Mouse (Mus musculus) A20 (cell line): ENCODE measurements around the gene Olfr704.
"Not testable (repeated sequence)": the region's sequence is repeated elsewhere in the genome, so short reads cannot be mapped to it uniquely, and the experiment has no call there.

Experiments
- DNase-seq: peaks from one replicate; pipeline ENCODE4 v3.0.0-alpha.2; 2011; ENCODE audit warnings: low read depth, low spot score

The Olfr704 gene

DNA sequence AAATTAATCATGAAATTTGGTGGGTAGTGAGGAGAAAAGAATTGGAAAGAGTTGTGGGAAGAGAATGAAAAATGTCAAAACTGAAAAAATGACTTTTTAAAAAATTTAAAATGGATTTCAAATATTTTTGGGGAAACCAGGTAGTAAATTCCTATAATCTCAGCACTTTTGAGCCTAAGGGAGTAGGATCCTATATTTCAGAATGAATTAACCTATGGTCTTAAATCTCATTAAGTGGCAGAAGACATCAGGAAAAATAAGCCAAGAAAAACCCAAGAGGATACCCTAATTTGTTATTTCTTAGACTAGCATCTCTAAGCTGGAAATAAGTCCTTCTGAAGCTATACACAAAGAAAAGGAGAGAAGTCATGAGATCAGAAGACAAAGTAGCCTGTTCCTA is at the start of gene Olfr704:
Olfr704 (plus strand) TSS at position 301 of the 400 bp plus-strand sequence.
- no peak for DNase-seq

- DNase-seq, result no peak
Observed at GRCm38 (mm10) chr7:106813829-106814228, 49.2 kb upstream of the Olfr704 start, which contains the start of gene Olfr701. Gene Olfr701, plus strand, starts transcription at chr7:106814129.

DNA sequence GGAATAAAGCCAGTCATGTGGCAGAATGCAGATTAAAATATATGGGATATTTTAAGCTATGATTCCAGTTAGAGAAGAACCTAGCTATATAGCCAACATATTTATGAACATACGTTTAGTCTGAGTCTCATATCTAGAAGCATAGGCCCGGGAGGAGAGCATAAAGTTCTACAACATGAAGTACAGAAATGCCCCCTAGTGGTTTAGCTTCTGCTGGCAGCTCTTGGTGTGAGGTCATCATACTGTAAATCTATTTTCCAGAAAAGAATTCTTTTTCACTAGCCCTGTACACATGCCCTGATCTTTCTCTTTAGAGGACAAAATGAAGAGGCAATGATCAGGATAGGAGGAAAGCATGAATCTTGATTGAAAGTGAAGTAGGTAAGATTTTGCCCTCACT is 47.2 kb upstream of the Olfr704 start:
- no peak for DNase-seq

- DNase-seq, result no peak
Observed at GRCm38 (mm10) chr7:106818414-106818813, 44.6 kb upstream of the Olfr704 start.

- DNase-seq, result no peak
Observed at GRCm38 (mm10) chr7:106833793-106834192, 29.2 kb upstream of the Olfr704 start, which contains the start of gene Olfr702. Gene Olfr702, minus strand, starts transcription at chr7:106833893.

DNA sequence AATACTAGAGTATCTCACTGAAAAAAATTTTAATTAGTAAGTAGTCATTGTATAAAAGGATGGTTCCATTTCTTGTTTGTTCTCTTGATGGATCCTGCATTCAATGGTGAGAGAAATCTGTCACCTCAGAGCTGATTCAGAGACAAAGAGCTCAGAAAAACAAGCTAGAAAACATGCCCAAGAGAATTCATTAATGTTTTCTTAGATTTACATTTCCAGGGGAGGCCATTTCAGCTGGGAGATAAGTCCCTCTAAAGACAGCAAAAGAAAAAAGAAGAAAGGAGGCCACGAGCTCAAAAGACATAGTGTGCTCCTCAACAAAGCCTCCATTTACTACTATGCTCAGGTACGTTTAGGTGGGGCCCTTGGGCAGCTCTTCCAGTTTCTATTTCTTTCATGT is 19.9 kb upstream of the Olfr704 start, which contains the start of gene Olfr703:
Olfr703 (plus strand) TSS at position 301 of the 400 bp plus-strand sequence.
- DNase-seq, result no peak

- no peak for DNase-seq
Observed at GRCm38 (mm10) chr7:106876791-106877190, 13.8 kb downstream of the Olfr704 start, which contains the start of gene Olfr705. Gene Olfr705, minus strand, starts transcription at chr7:106876891.

DNA sequence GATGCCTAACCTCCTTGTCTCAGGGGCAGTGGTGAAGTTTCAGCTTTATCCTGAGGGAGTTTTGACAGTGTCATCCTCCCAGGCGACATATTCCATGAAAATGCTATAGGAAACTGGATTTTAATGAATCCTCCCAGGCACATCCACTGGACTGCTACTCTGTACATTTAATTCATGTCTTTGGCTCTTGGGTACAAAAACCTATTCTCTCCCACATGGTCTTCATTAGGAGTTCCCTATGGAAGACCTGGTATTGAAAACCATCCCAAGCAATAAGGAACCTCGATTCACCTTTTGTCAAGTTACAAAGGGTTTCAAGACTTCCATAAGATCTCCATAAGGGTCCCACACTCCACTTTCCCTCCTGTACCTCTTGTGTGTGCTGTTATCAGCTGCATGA is 25.1 kb downstream of the Olfr704 start, which contains the start of gene Olfr706:
Olfr706 (minus strand) TSS at position 101 of the 400 bp plus-strand sequence.
- no peak for DNase-seq

DNA sequence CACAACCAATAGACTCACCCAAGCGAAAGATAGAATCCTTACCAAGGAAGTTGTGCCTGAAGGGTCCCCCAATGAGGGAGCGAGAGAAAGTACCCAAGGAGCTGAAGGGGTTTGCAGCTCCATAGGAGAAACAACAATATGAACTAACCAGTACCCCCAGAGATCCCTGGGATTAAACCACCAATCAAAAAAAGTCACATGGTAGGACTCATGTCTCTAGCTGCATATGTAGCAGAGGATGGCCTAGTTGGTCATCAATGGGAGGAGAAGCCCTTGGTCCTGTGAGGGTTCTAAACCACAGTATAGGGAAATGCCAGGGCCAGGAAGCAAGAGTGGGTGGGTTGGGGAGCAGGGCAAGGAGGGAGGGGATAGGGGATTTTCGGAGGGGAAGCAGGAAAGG is 38.2 kb downstream of the Olfr704 start, which contains the start of gene Olfr707:
Olfr707 (minus strand) TSS at position 101 of the 400 bp plus-strand sequence.
- DNase-seq, result not testable (repeated sequence)

DNA sequence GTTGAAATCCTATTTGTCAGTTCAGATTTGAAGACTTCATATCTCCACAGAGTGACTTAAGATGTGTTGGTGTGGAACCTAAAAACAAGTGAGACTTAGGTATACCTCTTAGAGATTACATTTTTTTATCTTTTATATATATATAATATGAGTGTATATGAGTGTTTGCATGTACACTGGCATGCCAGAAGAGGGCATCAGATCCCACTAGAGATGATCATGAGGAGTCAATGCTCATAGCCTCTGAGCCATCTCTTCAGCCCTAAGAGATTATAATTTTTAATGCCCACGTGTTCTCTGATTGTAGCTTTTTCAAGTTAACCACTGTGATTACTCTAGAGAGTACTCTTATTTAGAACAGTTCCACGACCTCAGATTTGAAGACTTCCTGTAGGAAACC is 44.7 kb downstream of the Olfr704 start, which contains the start of gene Olfr1532-ps1:
Olfr1532-ps1 (plus strand) TSS at position 326 of the 400 bp plus-strand sequence.
- no peak for DNase-seq
